Mouse (Mus musculus) cerebellum, adult (tissue): ENCODE measurements around the gene Palm.

Source experiments
- ATAC-seq: cut with Nextera tagmentation; 2 replicates; pipeline ENCODE4 v1.9.2; 2017; ENCODE audit warnings: mild to moderate bottlenecking, moderate library complexity, mixed read lengths; ENCODE audit not compliant: insufficient number of reproducible peaks, low FRiP score, low TSS enrichment

The Palm gene

DNA sequence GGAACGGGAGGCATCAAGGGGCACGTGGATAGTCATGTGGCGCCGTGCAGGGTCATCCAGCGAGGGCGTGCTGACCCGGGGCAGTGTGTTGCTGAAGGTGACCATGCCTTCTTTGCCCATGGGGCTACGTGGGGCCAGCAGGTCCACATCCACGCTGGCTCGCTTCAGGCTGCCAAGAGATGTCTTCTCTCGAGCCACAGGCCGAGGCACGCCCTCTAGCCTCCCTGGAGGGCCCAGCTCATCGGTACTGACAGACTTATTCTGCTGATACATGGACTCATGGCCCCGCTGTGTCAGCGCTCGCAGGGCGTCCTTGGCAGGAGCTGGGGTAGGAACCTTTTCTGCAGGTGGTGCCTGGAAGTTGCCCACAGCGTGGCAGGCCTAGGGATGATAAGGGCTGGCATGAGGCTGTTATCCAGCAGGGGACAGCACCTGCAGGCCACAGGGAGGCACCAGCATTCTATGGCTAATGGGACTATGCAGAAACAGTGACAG, 72.5 kb downstream of the Palm start:
- 0 out of 2 replicates have a peak, but pooled peaks have one; percentile 21 for ATAC-seq

DNA sequence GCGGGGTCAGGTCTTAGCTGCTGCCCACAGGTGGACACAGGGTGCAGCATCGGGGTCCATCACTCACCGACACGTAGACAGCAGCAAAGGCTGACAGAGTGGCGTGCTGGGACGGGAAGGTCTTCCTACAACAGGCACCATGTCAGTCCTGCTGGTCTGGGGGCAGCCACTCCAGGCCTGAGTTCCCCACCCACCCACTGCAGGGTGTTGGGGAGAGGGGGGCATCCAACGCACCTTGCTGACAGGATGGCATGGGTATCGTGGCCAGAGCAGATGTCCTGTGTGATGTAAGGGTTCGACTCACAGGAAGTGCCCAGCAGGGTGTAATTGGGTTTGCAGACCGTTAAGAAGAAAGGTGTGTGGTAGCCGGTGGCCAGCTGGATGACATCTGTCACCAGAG, 73.2 kb downstream of the Palm start:
- no peak for ATAC-seq
